Mouse (Mus musculus) embryonic facial prominence, embryonic 14.5 days (tissue): ENCODE data around the gene Dlx2. TPM values are rescaled to one million over a fixed set of nuclear protein-coding genes. Genes with fewer than 3 reads are reported as not detected.
A peak's percentile ranks its signal among the peaks of the same experiment; 100 is the strongest.

ENCODE experiments used
- ATAC-seq: fragments of 200-750 bp; cut with Nextera tagmentation; 2 replicates; pipeline ENCODE4 v1.8.0; 2017; ENCODE audit warnings: low read depth, moderate number of reproducible peaks, moderate TSS enrichment
- DNase-seq: peaks from one replicate; pipeline ENCODE4 v3.0.0-alpha.2; 2015; ENCODE audit warnings: low spot score
- H3K27ac ChIP-seq: fragments of 300-500 bp; sonication (generic); replicated peaks from 2 replicates; pipeline ENCODE4 v1.5.1; 2014; ENCODE audit warnings: low read depth, mild to moderate bottlenecking, low read length, moderate library complexity
- H3K27me3 ChIP-seq: fragments of 300-500 bp; sonication (generic); replicated peaks from 2 replicates; pipeline ENCODE4 v1.6.1; 2014; ENCODE audit warnings: low read length; ENCODE audit not compliant: control insufficient read depth, insufficient read depth
- H3K36me3 ChIP-seq: fragments of 300-500 bp; sonication (generic); 2 replicates; pipeline ENCODE4 v1.6.1; 2014; ENCODE audit warnings: low read length, mixed read lengths; ENCODE audit not compliant: control insufficient read depth, insufficient read depth
- H3K4me1 ChIP-seq: fragments of 300-500 bp; sonication (generic); 2 replicates; pipeline ENCODE4 v1.6.1; 2014; ENCODE audit warnings: antibody characterized with exemption, low read length; ENCODE audit not compliant: control insufficient read depth, insufficient read depth
- H3K4me2 ChIP-seq: fragments of 300-500 bp; sonication (generic); 2 replicates; pipeline ENCODE4 v1.6.1; 2014; ENCODE audit warnings: low read depth, mild to moderate bottlenecking, low read length, moderate library complexity, mixed read lengths
- H3K4me3 ChIP-seq: fragments of 300-500 bp; sonication (generic); 2 replicates; pipeline ENCODE4 v1.5.1; 2014; ENCODE audit warnings: low read depth, mild to moderate bottlenecking, low read length
- H3K9ac ChIP-seq: fragments of 300-500 bp; sonication (generic); 2 replicates; pipeline ENCODE4 v1.6.1; 2014; ENCODE audit warnings: low read depth, mild to moderate bottlenecking, low read length, moderate library complexity, mixed read lengths
- H3K9me3 ChIP-seq: fragments of 300-500 bp; sonication (generic); 2 replicates; pipeline ENCODE4 v1.6.1; 2016; ENCODE audit warnings: low read length; ENCODE audit not compliant: control insufficient read depth
- WGBS: fragments of 180-500 bp; shearing (Covaris S2); extraction: QIAGEN DNeasy Blood & Tissue Kit; methylation state at CpG from one replicate; pipeline ENCODE4 v1.1.7; 2014; 5-methylcytosine and 5-hydroxymethylcytosine counted together
- polyA plus RNA-seq: library from polyadenylated mRNA; unstranded; fragments of >200 nt; fragmentation: Nextera tagmentation; extraction: Ambion mirVana; gene quantifications from 2 replicates; pipeline ENCODE4 v1.2.1, GENCODE M21; 2014

Gene Dlx2
- polyA plus RNA-seq, 1 experiment from 2014 or later, result 5.5 TPM

DNA sequence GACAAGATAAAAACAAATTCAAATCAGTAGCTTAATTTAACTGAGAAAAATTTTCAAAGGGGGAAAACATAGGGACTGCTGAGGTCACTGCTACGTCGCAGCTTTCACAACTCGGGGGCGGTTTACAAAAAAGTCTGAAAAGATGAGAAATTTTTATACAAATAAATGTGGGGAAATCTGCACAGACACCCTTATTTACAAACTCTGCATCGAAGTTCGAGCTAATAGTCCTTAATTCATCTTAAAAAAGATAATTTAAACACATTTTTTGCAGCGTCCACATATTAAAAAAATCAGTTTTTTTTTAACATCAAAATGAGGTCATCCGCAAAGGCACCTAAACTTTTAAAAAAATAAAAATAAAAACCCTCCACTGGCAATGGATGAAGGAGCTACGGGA, 3.0 kb downstream of the Dlx2 start:
- ATAC-seq, result no peak
- H3K9ac ChIP-seq, result peak overlapping the region; percentile 74
- no peak for DNase-seq
- H3K9me3 ChIP-seq, result no peaks in the 10 kb centered on the region
- peaks cover 22% of the 10 kb centered on the region for H3K4me1 ChIP-seq
- peaks cover 80% of the 10 kb centered on the region for H3K27me3 ChIP-seq
- H3K36me3 ChIP-seq, result no peaks in the 10 kb centered on the region
- H3K4me3 ChIP-seq, result peak overlapping the region; percentile 60
- peak overlapping the region; percentile 63; the same call in 1 of the 2 replicates for H3K27ac ChIP-seq
- WGBS, result 6% methylated on average over 9 of the region's 9 CpGs
- H3K4me2 ChIP-seq, result peak overlapping the region; percentile 99

DNA sequence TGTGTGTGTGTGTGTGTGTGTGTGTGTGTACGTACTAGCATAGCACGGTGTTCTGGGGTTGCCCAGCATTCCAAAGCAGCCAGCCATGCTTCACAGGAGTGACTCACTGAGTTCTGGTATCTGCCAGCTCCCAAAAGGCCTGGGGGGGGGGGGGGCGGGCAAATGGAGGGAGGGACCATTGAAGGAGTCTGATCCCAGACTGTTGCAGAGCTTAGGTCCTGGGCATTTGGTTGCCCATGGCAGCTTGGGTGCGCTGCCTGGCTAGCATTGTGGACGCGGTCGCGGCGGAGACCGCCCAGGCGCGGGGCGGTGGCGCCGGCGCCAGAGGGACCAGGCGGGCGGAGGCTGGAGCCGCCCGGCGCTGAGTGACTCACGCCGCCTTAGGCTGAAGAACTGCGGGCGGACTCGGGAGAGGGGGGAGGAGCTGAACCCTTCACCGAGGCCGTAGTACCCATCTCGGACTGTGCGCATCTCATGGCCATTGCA, 3.7 kb downstream of the Dlx2 start:
- H3K27ac ChIP-seq, result peak overlapping the region; percentile 63
- under 1% methylated on average over 19 of the region's 30 CpGs for WGBS
- ATAC-seq, result 0 out of 2 replicates have a peak, but pooled peaks have one; percentile 23

DNA sequence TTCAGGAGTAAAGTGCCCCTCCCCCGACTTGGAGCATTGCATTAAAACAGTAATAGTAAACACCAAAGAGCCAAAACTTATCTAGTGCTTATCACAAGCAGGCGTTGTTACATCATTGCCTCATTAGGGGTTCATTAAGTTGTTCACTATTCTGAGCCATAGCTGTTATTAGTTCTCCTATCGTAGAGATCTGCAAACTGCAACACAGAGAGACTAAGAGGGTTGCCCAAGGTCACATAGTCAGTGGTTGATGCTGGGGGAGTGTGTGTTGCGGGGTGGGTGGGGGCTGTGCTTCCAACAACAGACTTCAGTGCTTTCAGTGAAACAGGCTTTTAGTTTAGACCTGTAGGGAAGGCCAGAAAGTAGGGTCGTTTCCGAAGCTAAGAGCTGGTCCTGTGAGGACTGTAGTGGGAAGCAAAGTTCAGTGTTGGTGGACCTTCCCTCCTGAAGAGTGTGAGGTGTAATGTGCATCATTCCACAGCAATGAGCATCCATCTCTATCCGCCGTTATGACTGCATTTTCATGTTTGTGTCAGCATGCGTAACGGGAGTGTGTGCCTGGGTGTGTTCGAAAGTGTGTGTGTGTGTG, 4.2 kb downstream of the Dlx2 start:
- H3K36me3 ChIP-seq, result no peaks in the 10 kb centered on the region
- H3K4me1 ChIP-seq, result peaks cover 22% of the 10 kb centered on the region
- peak overlapping the region; percentile 99 for H3K4me2 ChIP-seq
- H3K27me3 ChIP-seq, result peaks cover 85% of the 10 kb centered on the region
- H3K27ac ChIP-seq, result peak overlapping the region; percentile 63
- DNase-seq, result no peak
- H3K9me3 ChIP-seq, result no peaks in the 10 kb centered on the region
- peak overlapping the region; percentile 60 for H3K4me3 ChIP-seq
- 11% methylated on average over 11 of the region's 11 CpGs for WGBS
- H3K9ac ChIP-seq, result peak overlapping the region; percentile 74; the same call in 1 of the 2 replicates
- ATAC-seq, result no peak

More for the DNA sequence above, 3.7 kb downstream of the Dlx2 start:
- no peak for DNase-seq
- Histone ChIP-seq H3K9ac (peak overlapping the region; percentile 74), H3K27me3 (peaks cover 80% of the 10 kb centered on the region), H3K4me2 (peak overlapping the region; percentile 99), H3K36me3 (no peaks in the 10 kb centered on the region), H3K9me3 (no peaks in the 10 kb centered on the region), H3K4me1 (peaks cover 22% of the 10 kb centered on the region), H3K4me3 (peak overlapping the region; percentile 60)

DNA sequence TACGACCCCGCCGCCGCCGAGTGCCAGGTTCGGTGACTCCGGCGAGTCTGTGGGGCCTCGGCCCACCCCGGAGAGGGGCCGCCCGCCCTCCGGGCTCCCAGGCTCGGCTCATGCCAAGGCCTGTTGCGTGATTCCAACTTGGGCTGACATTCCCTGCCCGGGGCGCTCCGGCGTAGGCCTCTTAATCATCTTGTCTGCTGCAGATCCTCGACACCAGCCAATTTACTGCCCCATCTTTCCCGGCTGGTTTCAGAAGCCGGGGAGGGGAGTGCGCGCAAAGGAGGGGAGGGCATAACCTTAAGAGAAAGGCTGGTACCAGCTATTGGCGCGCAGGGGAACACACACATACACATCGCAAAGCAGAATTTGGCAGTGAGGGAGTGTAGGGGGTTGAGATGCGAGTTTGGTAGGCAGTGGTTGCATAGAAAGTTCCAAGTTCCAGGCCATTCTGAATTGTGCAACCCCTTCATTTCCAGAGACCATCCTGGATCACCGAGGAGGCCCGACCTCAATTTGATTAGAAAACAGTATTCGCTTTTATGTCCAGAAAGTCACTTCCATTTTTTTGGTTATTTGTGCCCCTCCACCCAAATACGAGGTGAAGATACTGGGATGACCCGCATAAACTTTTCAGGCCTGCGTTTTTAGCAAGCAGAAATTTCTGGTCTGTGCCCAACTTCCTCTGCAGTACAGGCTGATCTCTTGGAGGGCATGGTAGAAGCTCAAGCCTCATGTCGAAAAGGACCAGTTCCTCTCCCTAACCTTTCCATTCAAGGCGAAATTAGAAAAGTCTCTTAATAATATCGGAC, 4.9 kb downstream of the Dlx2 start:
- ATAC-seq (0 out of 2 replicates have a peak, but pooled peaks have one; percentile 9), DNase-seq (no peak)
- peak overlapping the region; percentile 99 for H3K4me2 ChIP-seq
- peaks cover 85% of the 10 kb centered on the region for H3K27me3 ChIP-seq
- peak overlapping the region; percentile 60 for H3K4me3 ChIP-seq
- 7% methylated on average over 31 of the region's 37 CpGs for WGBS
- H3K36me3 ChIP-seq, result no peaks in the 10 kb centered on the region
- H3K9me3 ChIP-seq, result no peaks in the 10 kb centered on the region
- peaks cover 20% of the 10 kb centered on the region for H3K4me1 ChIP-seq
- H3K27ac ChIP-seq, result peak overlapping the region; percentile 85
- peak overlapping the region; percentile 54 for H3K9ac ChIP-seq

DNA sequence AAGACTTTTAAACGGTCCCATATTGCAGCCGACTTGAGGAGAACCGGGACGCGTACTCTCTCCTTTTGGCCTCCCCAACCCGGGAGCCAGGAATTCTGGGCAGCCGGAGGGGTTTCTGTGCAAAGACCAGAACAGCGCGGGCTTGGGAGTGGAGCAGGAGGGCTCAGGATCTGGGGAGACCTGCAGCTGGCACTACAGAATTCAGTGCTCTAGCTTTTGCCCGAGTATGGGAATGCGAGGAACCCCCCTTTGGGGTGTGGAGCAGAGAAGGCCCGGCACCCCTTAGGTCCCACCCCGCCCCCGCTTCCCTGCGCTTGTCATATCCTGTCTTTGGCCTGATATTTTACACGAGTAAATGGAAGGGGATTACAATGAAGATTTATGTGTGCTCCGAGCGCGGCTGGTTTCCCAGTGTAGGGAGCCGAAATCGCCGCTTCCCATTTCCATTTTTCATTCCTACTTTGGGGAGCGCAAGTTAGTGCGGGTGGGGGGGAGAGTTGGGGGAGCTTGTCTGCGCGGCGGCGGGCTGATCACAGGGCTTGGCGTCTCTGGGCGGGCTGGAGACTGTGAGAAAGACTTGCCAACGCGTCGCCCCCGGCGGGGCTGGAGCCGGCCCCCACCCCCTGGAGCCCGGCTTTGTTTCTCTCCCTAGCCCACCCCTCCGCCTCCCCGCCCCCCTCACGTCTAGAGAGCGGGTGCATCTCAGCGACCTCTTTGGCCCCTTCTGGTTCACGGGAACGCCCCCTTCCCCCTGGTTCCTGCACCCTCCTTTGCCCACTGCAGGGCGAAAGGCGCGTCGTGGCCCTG, 5.7 kb downstream of the Dlx2 start:
- H3K36me3 ChIP-seq, result no peaks in the 10 kb centered on the region
- peak overlapping the region; percentile 54 for H3K9ac ChIP-seq
- no peaks in the 10 kb centered on the region for H3K9me3 ChIP-seq
- peaks cover 85% of the 10 kb centered on the region for H3K27me3 ChIP-seq
- DNase-seq (no peak), ATAC-seq (0 out of 2 replicates have a peak, but pooled peaks have one; percentile 12)
- 1% methylated on average over 28 of the region's 48 CpGs for WGBS
- H3K4me3 ChIP-seq, result peak overlapping the region; percentile 60
- peak overlapping the region; percentile 99 for H3K4me2 ChIP-seq
- H3K27ac ChIP-seq, result peak overlapping the region; percentile 85
- H3K4me1 ChIP-seq, result peaks cover 12% of the 10 kb centered on the region

DNA sequence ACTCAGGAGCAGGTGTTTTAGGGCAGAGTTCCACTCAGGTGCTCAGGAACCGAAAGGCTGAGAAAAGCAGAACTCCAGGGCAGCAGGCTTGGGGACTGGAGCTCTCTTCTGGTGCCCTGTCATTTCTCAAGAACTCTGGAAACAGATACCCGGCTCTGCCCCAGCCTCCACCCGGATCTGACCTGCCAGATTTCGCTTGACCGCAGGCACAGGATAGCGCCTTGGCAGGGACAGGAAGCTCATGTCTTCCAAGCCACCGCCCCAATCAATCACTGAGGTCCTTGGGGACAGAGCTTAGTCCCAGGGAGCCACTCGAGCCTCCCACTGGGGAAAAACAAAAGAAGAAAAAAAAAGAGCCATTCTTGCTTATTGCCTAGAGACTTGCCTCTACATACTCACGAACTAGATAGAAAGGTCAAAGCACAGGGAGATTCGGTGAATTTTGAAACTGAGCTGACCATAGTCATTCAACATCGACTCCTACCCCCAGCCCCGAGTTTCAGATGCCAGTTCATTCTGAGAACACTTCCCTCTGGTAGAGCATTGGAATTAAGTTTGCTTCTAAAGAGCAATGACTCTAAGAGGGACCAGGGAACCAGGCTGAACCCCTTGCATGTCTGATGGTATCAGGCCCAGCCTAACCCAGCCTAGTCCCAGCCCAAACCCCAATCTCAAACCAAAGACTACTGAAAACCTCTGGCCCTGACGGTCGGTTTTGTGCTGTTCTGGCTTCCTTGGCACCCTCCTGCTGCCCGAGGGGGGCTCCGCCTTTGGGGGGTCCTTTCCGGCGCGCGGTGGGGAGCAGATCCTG, 12.1 kb downstream of the Dlx2 start:
- DNase-seq (no peak), ATAC-seq (no peak)
- 10% methylated on average over 20 of the region's 20 CpGs for WGBS
- Histone ChIP-seq H3K27me3 (peaks cover 97% of the 10 kb centered on the region), H3K9me3 (no peaks in the 10 kb centered on the region), H3K27ac (peak overlapping the region; percentile 67), H3K4me3 (peak overlapping the region; percentile 23), H3K36me3 (no peaks in the 10 kb centered on the region), H3K4me1 (no peaks in the 10 kb centered on the region), H3K9ac (peak overlapping the region; percentile 38), H3K4me2 (peak overlapping the region; percentile 75)

DNA sequence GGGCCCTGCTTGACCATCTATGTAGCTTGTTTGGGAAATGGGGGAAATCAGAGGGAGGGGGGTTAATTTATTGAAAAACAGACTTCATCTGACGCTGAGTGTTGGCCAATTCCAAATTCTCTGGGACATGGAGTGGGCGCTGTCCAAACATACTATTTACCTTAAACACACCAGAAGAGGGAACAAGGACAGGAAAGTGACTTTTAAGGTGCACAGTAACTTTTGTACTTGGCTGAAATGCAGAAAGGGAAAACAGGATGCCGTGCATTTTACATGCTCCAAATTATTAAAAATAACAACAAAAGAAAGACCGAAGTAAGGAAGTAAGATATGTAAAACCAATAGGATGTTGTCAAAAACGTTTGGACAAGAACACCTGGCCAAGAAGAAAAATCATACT, 13.5 kb downstream of the Dlx2 start:
- H3K4me3 ChIP-seq, result peak overlapping the region; percentile 49
- no peaks in the 10 kb centered on the region for H3K36me3 ChIP-seq
- DNase-seq (no peak), ATAC-seq (no peak)
- peak overlapping the region; percentile 87; the same call in 1 of the 2 replicates for H3K27ac ChIP-seq
- H3K9ac ChIP-seq, result peak overlapping the region; percentile 55
- H3K9me3 ChIP-seq, result no peaks in the 10 kb centered on the region
- peak overlapping the region; percentile 75 for H3K4me2 ChIP-seq
- 12% methylated on average over 5 of the region's 5 CpGs for WGBS
- peaks cover 97% of the 10 kb centered on the region for H3K27me3 ChIP-seq
- H3K4me1 ChIP-seq, result 0 out of 2 replicates have a peak, but pooled peaks cover 5% of the 10 kb centered on the region
